Comparison of ENCODE assay signal across 8 mouse cellular contexts in genomic region chr7:45916056-45917003, GRCm38 (mm10). TPM values are rescaled to one million over a fixed set of nuclear protein-coding genes. Genes with fewer than 3 reads are reported as not detected.
DNase-seq lines count a peak whose midpoint lies in the region; ATAC-seq and TF ChIP-seq lines count a peak whose summit lies in the region.

No protein-coding gene starts in this region.

- peak overlapping the region; percentile 48; the same call in 1 of the 2 replicates for H3K9ac ChIP-seq in heart, embryonic 11.5 days (ENCODE audit: low read depth, low read length)
- H3K9ac ChIP-seq in kidney, embryonic 14.5 days (ENCODE audit: low read depth, low read length): peak overlapping the region; percentile 42
- H3K9ac ChIP-seq in limb, embryonic 14.5 days (ENCODE audit: low read depth, low read length, severe bottlenecking): peak overlapping the region; percentile 50
- peak overlapping the region; percentile 42 for H3K9ac ChIP-seq in midbrain, embryonic 14.5 days (replicated peaks; ENCODE audit: low read length)

- peak overlapping the region; percentile 4; the same call in 1 of the 2 replicates for H3K4me3 ChIP-seq in heart, embryonic 11.5 days (ENCODE audit: low read depth, low read length)
- peak overlapping the region; percentile 18 for H3K4me3 ChIP-seq in kidney, embryonic 14.5 days (ENCODE audit: low read length)
- peak overlapping the region; percentile 38 for H3K4me3 ChIP-seq in limb, embryonic 14.5 days (replicated peaks; ENCODE audit: low read length)
- peak overlapping the region; percentile 26 for H3K4me3 ChIP-seq in midbrain, embryonic 14.5 days (replicated peaks; ENCODE audit: low read depth, low read length)
- peak overlapping the region; percentile 43 for H3K4me3 ChIP-seq in spleen, adult 2 months (ENCODE audit: extremely low read depth, insufficient read depth, insufficient read length)

- peak overlapping the region; percentile 59 for H3K4me2 ChIP-seq in heart, embryonic 11.5 days
- peak overlapping the region; percentile 44 for H3K4me2 ChIP-seq in kidney, embryonic 14.5 days (replicated peaks; ENCODE audit: low read depth, low read length)
- peak overlapping the region; percentile 77 for H3K4me2 ChIP-seq in limb, embryonic 14.5 days (replicated peaks; ENCODE audit: low read depth, low read length, severe bottlenecking)
- H3K4me2 ChIP-seq in midbrain, embryonic 14.5 days (ENCODE audit: low read length): peak overlapping the region; percentile 53

- peak; percentile 86 for ATAC-seq in erythroblast, adult 5-6 weeks (replicated peaks; ENCODE audit: low FRiP score, poor library complexity, severe bottlenecking)
- peak; percentile 33 for ATAC-seq in heart, embryonic 11.5 days (replicated peaks; ENCODE audit: insufficient number of reproducible peaks, low FRiP score, low TSS enrichment)
- ATAC-seq in kidney, embryonic 14.5 days (ENCODE audit: low FRiP score, low TSS enrichment): peak; percentile 82
- peak; percentile 88 for ATAC-seq in limb, embryonic 14.5 days (ENCODE audit: low FRiP score, low read depth)
- peak; percentile 84 for ATAC-seq in midbrain, embryonic 14.5 days (ENCODE audit: low FRiP score, low TSS enrichment)

- H3K4me1 ChIP-seq in heart, embryonic 11.5 days (ENCODE audit: control insufficient read depth, insufficient read depth, low read length): peaks cover 21% of the 10 kb centered on the region
- H3K4me1 ChIP-seq in kidney, embryonic 14.5 days (ENCODE audit: control insufficient read depth, insufficient read depth, low read length): peaks cover 42% of the 10 kb centered on the region
- peaks cover 37% of the 10 kb centered on the region for H3K4me1 ChIP-seq in limb, embryonic 14.5 days (ENCODE audit: control insufficient read depth, insufficient read depth, low read length)
- peaks cover 18% of the 10 kb centered on the region for H3K4me1 ChIP-seq in midbrain, embryonic 14.5 days (ENCODE audit: control insufficient read depth, insufficient read depth, low read length)
- H3K4me1 ChIP-seq in spleen, adult 2 months (ENCODE audit: control insufficient read depth, insufficient read depth, insufficient read length): peaks cover 28% of the 10 kb centered on the region; the same call in 1 of the 2 replicates

- H3K27ac ChIP-seq in heart, embryonic 11.5 days (ENCODE audit: low read depth, low read length): 0 out of 2 replicates have a peak overlapping the region, but pooled peaks have one; percentile 6
- peak overlapping the region; percentile 90 for H3K27ac ChIP-seq in kidney, embryonic 14.5 days (ENCODE audit: low read depth, low read length)
- H3K27ac ChIP-seq in limb, embryonic 14.5 days (replicated peaks; ENCODE audit: low read depth, low read length): peak overlapping the region; percentile 87
- H3K27ac ChIP-seq in midbrain, embryonic 14.5 days (replicated peaks; ENCODE audit: low read depth, low read length): peak overlapping the region; percentile 81
- peak overlapping the region; percentile 54 for H3K27ac ChIP-seq in spleen, adult 2 months (ENCODE audit: insufficient read depth, low read length)

- peak; percentile 31 to 57 for DNase-seq in cerebellum, postnatal 14 days
- DNase-seq in cerebellum, postnatal 36 days: no peak
- DNase-seq in limb, embryonic 14.5 days (ENCODE audit: low spot score): peak; percentile 97
- DNase-seq in midbrain, embryonic 14.5 days: peak; percentile 90
- peak; percentile 69 for DNase-seq in spleen, adult 2 months (ENCODE audit: low read depth in 1 of 2, low spot score in 2 of 2)

- no peaks in the 10 kb centered on the region for H3K36me3 ChIP-seq in heart, embryonic 11.5 days (ENCODE audit: control insufficient read depth, insufficient read depth, low read length)
- no peaks in the 10 kb centered on the region; the same call in 1 of the 2 replicates for H3K36me3 ChIP-seq in kidney, embryonic 14.5 days (ENCODE audit: control insufficient read depth, insufficient read depth, low read length)
- peaks cover 12% of the 10 kb centered on the region; the same call in 1 of the 2 replicates for H3K36me3 ChIP-seq in limb, embryonic 14.5 days (ENCODE audit: control insufficient read depth, insufficient read depth, low read length)
- no peaks in the 10 kb centered on the region; the same call in 1 of the 2 replicates for H3K36me3 ChIP-seq in midbrain, embryonic 14.5 days (ENCODE audit: control insufficient read depth, insufficient read depth, low read length)
- H3K36me3 ChIP-seq in spleen, adult 2 months (ENCODE audit: control insufficient read depth, insufficient read depth, low read length): peaks cover 7% of the 10 kb centered on the region

- peaks cover 8% of the 10 kb centered on the region for H3K27me3 ChIP-seq in heart, embryonic 11.5 days (ENCODE audit: control insufficient read depth, insufficient read depth, low read length)
- H3K27me3 ChIP-seq in kidney, embryonic 14.5 days (ENCODE audit: control insufficient read depth, insufficient read depth, low read length): no peaks in the 10 kb centered on the region
- H3K27me3 ChIP-seq in limb, embryonic 14.5 days (ENCODE audit: control insufficient read depth, insufficient read depth, low read length): no peaks in the 10 kb centered on the region
- no peaks in the 10 kb centered on the region for H3K27me3 ChIP-seq in midbrain, embryonic 14.5 days (ENCODE audit: control insufficient read depth, insufficient read depth, low read length)
- no peaks in the 10 kb centered on the region for H3K27me3 ChIP-seq in spleen, adult 2 months (ENCODE audit: control insufficient read depth, insufficient read depth, low read length)

- no peaks in the 10 kb centered on the region for H3K9me3 ChIP-seq in heart, embryonic 11.5 days (replicated peaks; ENCODE audit: control insufficient read depth, low read length)
- H3K9me3 ChIP-seq in kidney, embryonic 14.5 days (ENCODE audit: control insufficient read depth, low read length): no peaks in the 10 kb centered on the region
- H3K9me3 ChIP-seq in limb, embryonic 14.5 days (ENCODE audit: control insufficient read depth, low read length): no peaks in the 10 kb centered on the region
- no peaks in the 10 kb centered on the region for H3K9me3 ChIP-seq in midbrain, embryonic 14.5 days (ENCODE audit: control insufficient read depth, low read length)

- no peak for TF ChIP-seq POLR2A in limb, embryonic 14.5 days (IDR thresholded peaks at IDR 0.05; ENCODE audit: borderline replicate concordance, extremely low read depth, insufficient read depth, insufficient read length)
- no peak for TF ChIP-seq POLR2A in spleen, adult 2 months (IDR thresholded peaks at IDR 0.05; ENCODE audit: low read depth, low read length)

- 36% methylated on average over 26 of the region's 26 CpGs for WGBS in heart, embryonic 11.5 days (ENCODE audit: insufficient replicate concordance)
- WGBS in kidney, embryonic 14.5 days: 31% methylated on average over 26 of the region's 26 CpGs
- WGBS in limb, embryonic 14.5 days: 34% methylated on average over 26 of the region's 26 CpGs
- WGBS in midbrain, embryonic 14.5 days: 33% methylated on average over 26 of the region's 26 CpGs
- 17% methylated on average over 26 of the region's 26 CpGs for WGBS in spleen, adult 2 months

- TF ChIP-seq CTCF in spleen, adult 2 months (IDR thresholded peaks at IDR 0.05; ENCODE audit: extremely low read depth, insufficient read depth, insufficient read length, insufficient replicate concordance): no peak

RNA-seq across cellular contexts. Expression of gene Emp3, which starts 4.9 kb away (rescaled TPM):
- 56.4 and 143 TPM in 2 replicates for total RNA-seq in erythroblast, adult 5-6 weeks (2015; ENCODE audit: low replicate concordance)
- 48.2 and 77.1 TPM in 2 replicates for total RNA-seq in erythroblast, adult 5-6 weeks (2017; ENCODE audit: low replicate concordance)
- polyA plus RNA-seq in heart, embryonic 11.5 days (2014; fragmentation: Nextera tagmentation; extraction: Ambion mirVana): 62.4 and 65.3 TPM in 2 replicates
- polyA plus RNA-seq in kidney, embryonic 14.5 days (2014; fragmentation: Nextera tagmentation; extraction: Ambion mirVana): 171 and 182 TPM in 2 replicates
- 201 and 274 TPM in 2 replicates for polyA plus RNA-seq in limb, embryonic 14.5 days (2012; rRNA removed)
- polyA plus RNA-seq in limb, embryonic 14.5 days (2014; fragmentation: Nextera tagmentation; extraction: Ambion mirVana): 318 and 324 TPM in 2 replicates
- 5.2 and 32.1 TPM in 2 replicates for polyA plus RNA-seq in midbrain, embryonic 14.5 days (2014; fragmentation: Nextera tagmentation; extraction: Ambion mirVana)
- 245 and 301 TPM in 2 replicates for polyA plus RNA-seq in spleen, adult 2 months (2012; rRNA removed)

RNA-seq across cellular contexts. Expression of gene Ccdc114, which starts 7.5 kb away (rescaled TPM):
- total RNA-seq in erythroblast, adult 5-6 weeks (2015; ENCODE audit: low replicate concordance): 2.5 TPM in 1 of 2 replicates, not detected in the other
- 0.51 and 2.0 TPM in 2 replicates for total RNA-seq in erythroblast, adult 5-6 weeks (2017; ENCODE audit: low replicate concordance)
- 2.0 and 3.4 TPM in 2 replicates for polyA plus RNA-seq in heart, embryonic 11.5 days (2014; fragmentation: Nextera tagmentation; extraction: Ambion mirVana)
- polyA plus RNA-seq in kidney, embryonic 14.5 days (2014; fragmentation: Nextera tagmentation; extraction: Ambion mirVana): 8.0 and 10.0 TPM in 2 replicates
- 7.1 and 7.9 TPM in 2 replicates for polyA plus RNA-seq in limb, embryonic 14.5 days (2012; rRNA removed)
- 2.5 and 3.1 TPM in 2 replicates for polyA plus RNA-seq in limb, embryonic 14.5 days (2014; fragmentation: Nextera tagmentation; extraction: Ambion mirVana)
- polyA plus RNA-seq in midbrain, embryonic 14.5 days (2014; fragmentation: Nextera tagmentation; extraction: Ambion mirVana): 2.6 and 3.1 TPM in 2 replicates
- polyA plus RNA-seq in spleen, adult 2 months (2012; rRNA removed): 1.7 TPM in 2 replicates

RNA-seq across cellular contexts. Expression of gene Tmem143, which starts 19.6 kb away (rescaled TPM):
- 1.3 TPM in 1 of 2 replicates, not detected in the other for total RNA-seq in erythroblast, adult 5-6 weeks (2015; ENCODE audit: low replicate concordance)
- total RNA-seq in erythroblast, adult 5-6 weeks (2017; ENCODE audit: low replicate concordance): 0.26 and 3.8 TPM in 2 replicates
- 5.5 and 5.8 TPM in 2 replicates for polyA plus RNA-seq in heart, embryonic 11.5 days (2014; fragmentation: Nextera tagmentation; extraction: Ambion mirVana)
- 4.5 and 5.0 TPM in 2 replicates for polyA plus RNA-seq in kidney, embryonic 14.5 days (2014; fragmentation: Nextera tagmentation; extraction: Ambion mirVana)
- 17.1 and 22.7 TPM in 2 replicates for polyA plus RNA-seq in limb, embryonic 14.5 days (2012; rRNA removed)
- 3.5 and 4.7 TPM in 2 replicates for polyA plus RNA-seq in limb, embryonic 14.5 days (2014; fragmentation: Nextera tagmentation; extraction: Ambion mirVana)
- 5.1 and 7.5 TPM in 2 replicates for polyA plus RNA-seq in midbrain, embryonic 14.5 days (2014; fragmentation: Nextera tagmentation; extraction: Ambion mirVana)
- 16.6 and 24.5 TPM in 2 replicates for polyA plus RNA-seq in spleen, adult 2 months (2012; rRNA removed)

RNA-seq across cellular contexts. Expression of gene Syngr4, which starts 19.8 kb away (rescaled TPM):
- 4.0 TPM in 1 of 2 replicates, not detected in the other for total RNA-seq in erythroblast, adult 5-6 weeks (2015; ENCODE audit: low replicate concordance)
- not detected in 2 replicates for total RNA-seq in erythroblast, adult 5-6 weeks (2017; ENCODE audit: low replicate concordance)
- 0.54 and 1.3 TPM in 2 replicates for polyA plus RNA-seq in heart, embryonic 11.5 days (2014; fragmentation: Nextera tagmentation; extraction: Ambion mirVana)
- polyA plus RNA-seq in kidney, embryonic 14.5 days (2014; fragmentation: Nextera tagmentation; extraction: Ambion mirVana): 0.90 and 2.1 TPM in 2 replicates
- 0.49 and 0.83 TPM in 2 replicates for polyA plus RNA-seq in limb, embryonic 14.5 days (2012; rRNA removed)
- polyA plus RNA-seq in limb, embryonic 14.5 days (2014; fragmentation: Nextera tagmentation; extraction: Ambion mirVana): 0.53 and 0.99 TPM in 2 replicates
- polyA plus RNA-seq in midbrain, embryonic 14.5 days (2014; fragmentation: Nextera tagmentation; extraction: Ambion mirVana): not detected in 2 replicates
- 0.28 and 0.56 TPM in 2 replicates for polyA plus RNA-seq in spleen, adult 2 months (2012; rRNA removed)

RNA-seq across cellular contexts. Expression of gene Grin2d, which starts 38.2 kb away (rescaled TPM):
- total RNA-seq in erythroblast, adult 5-6 weeks (2015; ENCODE audit: low replicate concordance): not detected in 2 replicates
- 0.28 TPM in 1 of 2 replicates, not detected in the other for total RNA-seq in erythroblast, adult 5-6 weeks (2017; ENCODE audit: low replicate concordance)
- 0.11 TPM in 2 replicates for polyA plus RNA-seq in heart, embryonic 11.5 days (2014; fragmentation: Nextera tagmentation; extraction: Ambion mirVana)
- polyA plus RNA-seq in kidney, embryonic 14.5 days (2014; fragmentation: Nextera tagmentation; extraction: Ambion mirVana): 0.28 and 0.37 TPM in 2 replicates
- polyA plus RNA-seq in limb, embryonic 14.5 days (2012; rRNA removed): 4.9 and 7.4 TPM in 2 replicates
- polyA plus RNA-seq in limb, embryonic 14.5 days (2014; fragmentation: Nextera tagmentation; extraction: Ambion mirVana): 0.59 and 0.61 TPM in 2 replicates
- 2.3 and 4.4 TPM in 2 replicates for polyA plus RNA-seq in midbrain, embryonic 14.5 days (2014; fragmentation: Nextera tagmentation; extraction: Ambion mirVana)
- 0.68 and 1.2 TPM in 2 replicates for polyA plus RNA-seq in spleen, adult 2 months (2012; rRNA removed)

Comparison
In these comparisons a context has a peak if more than half of its experiments do, and no peak if none do; other contexts are left out.
1. DNase-seq: peak in cerebellum, postnatal 14 days (2 of 2), limb, embryonic 14.5 days (single experiment), midbrain, embryonic 14.5 days (single experiment) and spleen, adult 2 months (2 of 2); none in cerebellum, postnatal 36 days (0 of 2).
2. ATAC-seq: peak in every context shown above with its lines; median percentile 88 in limb, embryonic 14.5 days; 86 in erythroblast, adult 5-6 weeks; 84 in midbrain, embryonic 14.5 days; 82 in kidney, embryonic 14.5 days; 33 in heart, embryonic 11.5 days.
3. H3K27ac ChIP-seq: peak in every context shown above with its lines; median percentile 90 in kidney, embryonic 14.5 days; 87 in limb, embryonic 14.5 days; 81 in midbrain, embryonic 14.5 days; 54 in spleen, adult 2 months; 6 in heart, embryonic 11.5 days.
4. Peak in every context shown above with its lines, with median percentiles within 50 percentile points of each other: H3K4me2 ChIP-seq, H3K4me3 ChIP-seq and H3K9ac ChIP-seq.